20 mouse cellular contexts compared by ENCODE assay signal in the genomic region with DNA sequence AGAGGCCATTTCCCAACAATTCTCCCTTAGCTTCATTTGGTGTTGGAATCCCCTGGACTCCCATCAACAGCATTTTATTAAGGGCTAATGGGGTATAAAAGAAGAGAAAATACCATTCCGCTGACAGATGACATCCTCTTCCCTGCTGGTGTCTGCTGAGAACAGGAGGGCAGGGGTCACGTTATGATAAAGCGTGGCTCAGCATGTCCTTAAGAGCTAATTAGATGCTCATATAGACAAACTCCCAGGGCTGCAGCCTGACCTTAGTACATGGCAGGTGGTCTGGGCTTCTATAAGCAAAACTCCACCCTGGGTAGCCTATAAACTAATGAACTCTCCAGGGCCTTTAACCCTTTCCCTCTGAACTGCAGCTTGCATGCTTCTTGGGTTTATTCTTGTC. TPM values are rescaled to one million over a fixed set of nuclear protein-coding genes. Genes with fewer than 3 reads are reported as not detected.
A peak's percentile ranks its signal among the peaks of the same experiment; 100 is the strongest.
DNase-seq lines count a peak whose midpoint lies in the region; ATAC-seq lines count a peak whose summit lies in the region.
"Had no signal": no experiment of that assay in that cellular context is flagged by ENCODE, and none has a peak within 500 bp of the region (broad histone marks: within the 10 kb centered on the region; RNA-seq: fewer than 3 reads in every experiment).

No protein-coding gene starts in this region.

- no peaks in the 10 kb centered on the region for H3K4me1 ChIP-seq in hindbrain, embryonic 11.5 days (replicated peaks; ENCODE audit: control insufficient read depth, insufficient read depth, low read length)
- no peaks in the 10 kb centered on the region for H3K4me1 ChIP-seq in hindbrain, embryonic 16.5 days (ENCODE audit: control insufficient read depth, insufficient read depth, low read depth, low read length)
- H3K4me1 ChIP-seq: heart, embryonic 10.5 days; hindbrain, embryonic 15.5 days; limb, embryonic 12.5 days; stomach, embryonic 15.5 days had no signal

- 11% methylated on average over 3 of the region's 3 CpGs for WGBS in hindbrain, embryonic 11.5 days
- 19% methylated on average over 3 of the region's 3 CpGs for WGBS in hindbrain, embryonic 16.5 days

- no peaks in the 10 kb centered on the region for H3K9me3 ChIP-seq in hindbrain, embryonic 11.5 days (ENCODE audit: control insufficient read depth, low read length)
- H3K9me3 ChIP-seq in hindbrain, embryonic 16.5 days (ENCODE audit: control insufficient read depth, low read length), result no peaks in the 10 kb centered on the region
- H3K9me3 ChIP-seq: heart, embryonic 10.5 days; hindbrain, embryonic 15.5 days; limb, embryonic 12.5 days; stomach, embryonic 15.5 days had no signal

- H3K27ac ChIP-seq in hindbrain, embryonic 11.5 days (ENCODE audit: low read depth, low read length), result no peak overlapping the region
- no peak overlapping the region for H3K27ac ChIP-seq in hindbrain, embryonic 16.5 days (ENCODE audit: low read depth, low read length)
- H3K27ac ChIP-seq: heart, embryonic 10.5 days; hindbrain, embryonic 15.5 days; left cerebral cortex, adult 2 months; limb, embryonic 12.5 days; liver, embryonic 14.5 days; stomach, embryonic 15.5 days had no signal

- no peak overlapping the region for H3K9ac ChIP-seq in hindbrain, embryonic 11.5 days (ENCODE audit: low read depth, low read length)
- no peak overlapping the region for H3K9ac ChIP-seq in hindbrain, embryonic 16.5 days (ENCODE audit: low read depth, low read length)
- H3K9ac ChIP-seq: hindbrain, embryonic 15.5 days; limb, embryonic 12.5 days; liver, embryonic 14.5 days; stomach, embryonic 15.5 days had no signal

- peaks cover 14% of the 10 kb centered on the region for H3K27me3 ChIP-seq in hindbrain, embryonic 11.5 days (ENCODE audit: control insufficient read depth, insufficient read depth, low read length)
- no peaks in the 10 kb centered on the region for H3K27me3 ChIP-seq in hindbrain, embryonic 16.5 days (replicated peaks; ENCODE audit: control insufficient read depth, insufficient read depth, low read length)
- H3K27me3 ChIP-seq: hindbrain, embryonic 15.5 days; limb, embryonic 12.5 days; stomach, embryonic 15.5 days had no signal

- H3K4me2 ChIP-seq in hindbrain, embryonic 11.5 days (replicated peaks; ENCODE audit: low read depth, low read length), result no peak overlapping the region
- no peak overlapping the region for H3K4me2 ChIP-seq in hindbrain, embryonic 16.5 days (ENCODE audit: low read length)
- H3K4me2 ChIP-seq: hindbrain, embryonic 15.5 days; limb, embryonic 12.5 days; stomach, embryonic 15.5 days had no signal

- peak; percentile 83 for ATAC-seq in hindbrain, embryonic 11.5 days (ENCODE audit: low FRiP score)
- no peak for ATAC-seq in hindbrain, embryonic 16.5 days

- H3K36me3 ChIP-seq in hindbrain, embryonic 11.5 days (ENCODE audit: control insufficient read depth, insufficient read depth, low read length), result no peaks in the 10 kb centered on the region
- no peaks in the 10 kb centered on the region for H3K36me3 ChIP-seq in hindbrain, embryonic 16.5 days (ENCODE audit: control insufficient read depth, insufficient read depth, low read length)
- H3K36me3 ChIP-seq: heart, embryonic 10.5 days; hindbrain, embryonic 15.5 days; limb, embryonic 12.5 days; stomach, embryonic 15.5 days had no signal

- peak; percentile 50 for DNase-seq in hindbrain, embryonic 11.5 days (ENCODE audit: low spot score)
- peak; percentile 31 for DNase-seq in R1 (ENCODE audit: low read depth, low spot score)
- peak; percentile 69 for DNase-seq in embryo, embryonic 11 days
- peak; percentile 10 for DNase-seq in hindlimb bud, embryonic 11.5 days (ENCODE audit: extremely low spot score, low read depth, low spot score)
- DNase-seq in urinary bladder, postnatal 36 days (ENCODE audit: low spot score in 2 of 2), result no peak
- no peak for DNase-seq in spleen, postnatal 36 days (ENCODE audit: low spot score in 2 of 2)
- DNase-seq: cerebellum, adult 11-12 months; cerebellum, postnatal 36 days; heart, postnatal 10 days; kidney, adult 2 months; kidney, postnatal 14 days; spleen, adult 18-20 months; thymus, adult 2 months had no signal

- no peak overlapping the region for H3K4me3 ChIP-seq in hindbrain, embryonic 11.5 days (ENCODE audit: low read depth, low read length)
- no peak overlapping the region for H3K4me3 ChIP-seq in hindbrain, embryonic 16.5 days (ENCODE audit: low read length)
- H3K4me3 ChIP-seq: heart, embryonic 10.5 days; hindbrain, embryonic 15.5 days; left cerebral cortex, adult 2 months; limb, embryonic 12.5 days; stomach, embryonic 15.5 days had no signal

RNA-seq across cellular contexts. Expression of gene Nr1h4, which starts 42.1 kb away (rescaled TPM):
- polyA plus RNA-seq in hindbrain, embryonic 11.5 days (2014; fragmentation: Nextera tagmentation; extraction: Ambion mirVana), result not detected in 2 replicates
- polyA plus RNA-seq in hindbrain, embryonic 16.5 days (2015; fragmentation: Nextera tagmentation; extraction: Ambion mirVana), result 0.15 TPM in 1 of 2 replicates, not detected in the other
- polyA plus RNA-seq: hindbrain, embryonic 15.5 days; limb, embryonic 12.5 days had no signal

RNA-seq across cellular contexts. Expression of gene Gas2l3, which starts 47.6 kb away (rescaled TPM):
- polyA plus RNA-seq in hindbrain, embryonic 11.5 days (2014; fragmentation: Nextera tagmentation; extraction: Ambion mirVana), result 9.3 and 10.3 TPM in 2 replicates
- polyA plus RNA-seq in hindbrain, embryonic 16.5 days (2015; fragmentation: Nextera tagmentation; extraction: Ambion mirVana), result 5.4 and 6.2 TPM in 2 replicates

Comparison
In these comparisons a context has a peak if more than half of its experiments do, and no peak if none do; other contexts are left out.
1. DNase-seq: peak in hindbrain, embryonic 11.5 days (single experiment), R1 (single experiment), embryo, embryonic 11 days (single experiment) and hindlimb bud, embryonic 11.5 days (single experiment); none in urinary bladder, postnatal 36 days (0 of 2) and spleen, postnatal 36 days (0 of 2).